8 mouse cellular contexts compared by ENCODE assay signal in genomic region chr2:178101957-178102356, GRCm38 (mm10). TPM values are rescaled to one million over a fixed set of nuclear protein-coding genes. Genes with fewer than 3 reads are reported as not detected.
A peak's percentile ranks its signal among the peaks of the same experiment; 100 is the strongest.
DNase-seq lines count a peak whose midpoint lies in the region; ATAC-seq lines count a peak whose summit lies in the region.

No protein-coding gene starts in this region.

- peak; percentile 86 for ATAC-seq in forebrain, embryonic 13.5 days
- peak; percentile 85 for ATAC-seq in hindbrain, embryonic 16.5 days

- H3K9ac ChIP-seq in forebrain, embryonic 13.5 days: no peak overlapping the region
- H3K9ac ChIP-seq in hindbrain, embryonic 16.5 days (ENCODE audit: low read depth, low read length): no peak overlapping the region

- H3K36me3 ChIP-seq in forebrain, embryonic 13.5 days (ENCODE audit: poor library complexity, severe bottlenecking): no peaks in the 10 kb centered on the region
- H3K36me3 ChIP-seq in hindbrain, embryonic 16.5 days (ENCODE audit: control insufficient read depth, insufficient read depth, low read length): no peaks in the 10 kb centered on the region

- H3K27ac ChIP-seq in forebrain, embryonic 13.5 days: no peak overlapping the region
- no peak overlapping the region for H3K27ac ChIP-seq in hindbrain, embryonic 16.5 days (ENCODE audit: low read depth, low read length)

- no peaks in the 10 kb centered on the region for H3K4me1 ChIP-seq in forebrain, embryonic 13.5 days
- H3K4me1 ChIP-seq in hindbrain, embryonic 16.5 days (ENCODE audit: control insufficient read depth, insufficient read depth, low read depth, low read length): no peaks in the 10 kb centered on the region

- DNase-seq in MEL-GATA-1-ER (ENCODE audit: extremely low read depth, low read depth): peak; percentile 6
- DNase-seq in c-Kit-positive CD71-negative TER-119-negative erythroid progenitor cells, embryonic 14.5 days (ENCODE audit: low read depth): peak; percentile 8
- peak; percentile 54 to 69 for DNase-seq in layer of hippocampus, postnatal 36 days
- peak; percentile 52 to 53 for DNase-seq in lung, postnatal 4 days
- peak; percentile 59 for DNase-seq in right cerebral cortex, postnatal 4 days
- DNase-seq in spleen, adult 12 weeks (ENCODE audit: low spot score): no peak

- H3K9me3 ChIP-seq in forebrain, embryonic 13.5 days (replicated peaks): no peaks in the 10 kb centered on the region
- H3K9me3 ChIP-seq in hindbrain, embryonic 16.5 days (ENCODE audit: control insufficient read depth, low read length): no peaks in the 10 kb centered on the region

- WGBS in forebrain, embryonic 13.5 days: 12% methylated on average over 7 of the region's 7 CpGs
- WGBS in hindbrain, embryonic 16.5 days: 13% methylated on average over 7 of the region's 7 CpGs

- H3K4me3 ChIP-seq in forebrain, embryonic 13.5 days: no peak overlapping the region
- no peak overlapping the region for H3K4me3 ChIP-seq in hindbrain, embryonic 16.5 days (ENCODE audit: low read length)

- H3K27me3 ChIP-seq in forebrain, embryonic 13.5 days: no peaks in the 10 kb centered on the region
- H3K27me3 ChIP-seq in hindbrain, embryonic 16.5 days (replicated peaks; ENCODE audit: control insufficient read depth, insufficient read depth, low read length): no peaks in the 10 kb centered on the region

- no peak overlapping the region for H3K4me2 ChIP-seq in forebrain, embryonic 13.5 days
- H3K4me2 ChIP-seq in hindbrain, embryonic 16.5 days (ENCODE audit: low read length): no peak overlapping the region

RNA-seq across cellular contexts. Expression of gene Phactr3, which starts 16.8 kb away (rescaled TPM):
- 27.0 and 29.9 TPM in 2 replicates for polyA plus RNA-seq in forebrain, embryonic 13.5 days (2015; fragmentation: Nextera tagmentation; extraction: Ambion mirVana)
- polyA plus RNA-seq in hindbrain, embryonic 16.5 days (2015; fragmentation: Nextera tagmentation; extraction: Ambion mirVana): 55.3 and 69.1 TPM in 2 replicates
- 100 to 1,000 TPM; 133 to 153 TPM for total RNA-seq in layer of hippocampus, postnatal 36 days (2021)

RNA-seq across cellular contexts. Expression of gene Zfp931, which starts 23.7 kb away (rescaled TPM):
- polyA plus RNA-seq in forebrain, embryonic 13.5 days (2015; fragmentation: Nextera tagmentation; extraction: Ambion mirVana): 15.5 and 16.8 TPM in 2 replicates
- 18.6 and 20.9 TPM in 2 replicates for polyA plus RNA-seq in hindbrain, embryonic 16.5 days (2015; fragmentation: Nextera tagmentation; extraction: Ambion mirVana)
- total RNA-seq in layer of hippocampus, postnatal 36 days (2021): 10 to 100 TPM; 26.9 to 30.4 TPM
